Mouse (Mus musculus) small intestine, adult 2 months (tissue): ENCODE measurements around the gene Hist1h2ab.

Source experiments
- CTCF ChIP-seq: fragments of 200-500 bp; IDR thresholded peaks from 2 replicates; pipeline ENCODE4 v1.5.1; 2012; ENCODE audit warnings: low read depth, mild to moderate bottlenecking, control low read depth, inconsistent platforms, low read length, moderate library complexity, mixed read lengths; ENCODE audit not compliant: insufficient replicate concordance, insufficient read length; ENCODE audit errors: extremely low read depth
- POLR2A ChIP-seq: fragments of 200-500 bp; IDR thresholded peaks from 2 replicates; pipeline ENCODE4 v1.6.1; 2012; ENCODE audit warnings: low read depth, mild to moderate bottlenecking, control low read depth, inconsistent platforms, low read length, moderate library complexity

DNA sequence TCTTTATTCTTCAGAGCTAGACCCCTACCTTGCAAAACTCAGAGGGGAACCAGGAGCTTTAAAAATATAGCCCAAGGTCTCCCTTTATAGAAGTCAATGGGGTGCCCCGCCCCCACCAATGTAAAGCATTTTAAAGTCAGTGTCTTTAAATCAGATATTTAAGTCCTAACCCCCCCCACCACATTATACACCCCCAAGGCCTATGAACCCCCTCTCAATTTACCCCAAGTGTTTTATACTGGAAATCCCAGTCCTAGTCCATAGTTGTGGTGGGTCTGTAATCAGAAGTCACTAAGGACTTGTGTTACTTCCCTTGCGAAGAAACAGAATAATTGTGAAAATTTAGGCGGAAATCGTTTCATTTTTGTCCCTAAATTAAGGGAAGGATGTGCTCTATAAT is 12.9 kb upstream of the Hist1h2ab start:
- TF ChIP-seq CTCF (no peak), POLR2A (no peak)
